Mouse (Mus musculus): ENCODE data around the gene Nceh1. TPM values are rescaled to one million over a fixed set of nuclear protein-coding genes. Genes with fewer than 3 reads are reported as not detected.

Gene Nceh1
- polyA plus RNA-seq, 1 experiment from 2014 or later = 6.7 TPM

DNA sequence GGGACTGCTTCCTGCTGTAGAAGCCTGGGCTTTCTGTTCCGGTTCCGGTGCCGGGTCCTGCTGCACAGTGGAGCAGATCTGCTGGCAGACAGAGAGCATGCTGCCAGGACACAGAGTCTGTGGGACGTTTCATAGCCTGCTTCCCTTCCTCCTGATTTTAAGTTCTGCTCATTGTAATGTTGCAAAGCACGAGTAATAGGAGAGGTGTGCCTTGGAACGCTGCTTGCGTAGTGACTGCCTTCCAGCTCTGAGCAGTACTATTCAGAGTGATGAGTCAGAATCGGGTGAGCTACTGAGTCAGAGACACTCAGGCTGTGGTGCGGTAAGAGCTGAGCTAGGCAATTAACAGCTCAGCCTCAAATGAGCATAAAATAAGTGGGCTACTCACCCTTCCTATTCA lies 26.9 kb downstream of the Nceh1 start:
- 88% methylated on average over 9 of the region's 9 CpGs for WGBS
- Histone ChIP-seq H3K27me3 (ENCODE audit: control insufficient read depth, insufficient read depth, low read length) (no peaks in the 10 kb centered on the region), H3K36me3 (ENCODE audit: control insufficient read depth, insufficient read depth, low read length) (no peaks in the 10 kb centered on the region), H3K9me3 (ENCODE audit: control insufficient read depth, low read depth, low read length) (no peaks in the 10 kb centered on the region), H3K4me2 (replicated peaks; ENCODE audit: low read depth, low read length) (no peak overlapping the region), H3K9ac (replicated peaks; ENCODE audit: low read depth, low read length) (no peak overlapping the region), H3K27ac (ENCODE audit: low read length) (no peak overlapping the region), H3K4me3 (ENCODE audit: low read depth, low read length) (no peak overlapping the region), H3K4me1 (ENCODE audit: control insufficient read depth, insufficient read depth, low read length) (peaks cover 17% of the 10 kb centered on the region; the same call in 1 of the 2 replicates)
- no peak for ATAC-seq (ENCODE audit: insufficient number of reproducible peaks, insufficient read depth, low FRiP score, low read depth)

DNA sequence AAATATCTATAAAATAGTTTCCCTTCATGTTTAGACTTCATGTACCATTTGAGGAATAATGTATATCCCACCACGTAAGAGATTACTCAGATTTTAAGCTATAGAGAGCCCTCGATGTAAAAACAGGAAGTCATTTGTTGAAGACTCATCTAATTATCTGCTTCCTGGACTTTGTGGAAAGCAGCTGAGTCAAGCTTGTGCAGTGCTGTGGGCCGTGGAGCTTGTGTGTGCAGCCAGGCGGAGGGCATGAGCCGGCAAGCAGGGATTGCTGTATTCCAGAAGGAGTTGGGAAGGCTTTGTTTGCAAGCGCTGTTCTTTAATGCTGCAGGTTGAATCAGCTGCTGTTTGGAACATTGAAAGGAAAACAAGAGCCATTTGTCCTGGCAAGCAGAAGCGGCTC lies 27.5 kb downstream of the Nceh1 start:
- Histone ChIP-seq H3K4me2 (replicated peaks; ENCODE audit: low read depth, low read length) (no peak overlapping the region), H3K27ac (ENCODE audit: low read length) (no peak overlapping the region), H3K4me1 (ENCODE audit: control insufficient read depth, insufficient read depth, low read length) (peaks cover 11% of the 10 kb centered on the region; the same call in 1 of the 2 replicates), H3K27me3 (ENCODE audit: control insufficient read depth, insufficient read depth, low read length) (no peaks in the 10 kb centered on the region), H3K4me3 (ENCODE audit: low read depth, low read length) (no peak overlapping the region), H3K9me3 (ENCODE audit: control insufficient read depth, low read depth, low read length) (no peaks in the 10 kb centered on the region), H3K9ac (replicated peaks; ENCODE audit: low read depth, low read length) (no peak overlapping the region), H3K36me3 (ENCODE audit: control insufficient read depth, insufficient read depth, low read length) (no peaks in the 10 kb centered on the region)
- no peak for ATAC-seq (ENCODE audit: insufficient number of reproducible peaks, insufficient read depth, low FRiP score, low read depth)
- WGBS = 63% methylated on average over 7 of the region's 7 CpGs

DNA sequence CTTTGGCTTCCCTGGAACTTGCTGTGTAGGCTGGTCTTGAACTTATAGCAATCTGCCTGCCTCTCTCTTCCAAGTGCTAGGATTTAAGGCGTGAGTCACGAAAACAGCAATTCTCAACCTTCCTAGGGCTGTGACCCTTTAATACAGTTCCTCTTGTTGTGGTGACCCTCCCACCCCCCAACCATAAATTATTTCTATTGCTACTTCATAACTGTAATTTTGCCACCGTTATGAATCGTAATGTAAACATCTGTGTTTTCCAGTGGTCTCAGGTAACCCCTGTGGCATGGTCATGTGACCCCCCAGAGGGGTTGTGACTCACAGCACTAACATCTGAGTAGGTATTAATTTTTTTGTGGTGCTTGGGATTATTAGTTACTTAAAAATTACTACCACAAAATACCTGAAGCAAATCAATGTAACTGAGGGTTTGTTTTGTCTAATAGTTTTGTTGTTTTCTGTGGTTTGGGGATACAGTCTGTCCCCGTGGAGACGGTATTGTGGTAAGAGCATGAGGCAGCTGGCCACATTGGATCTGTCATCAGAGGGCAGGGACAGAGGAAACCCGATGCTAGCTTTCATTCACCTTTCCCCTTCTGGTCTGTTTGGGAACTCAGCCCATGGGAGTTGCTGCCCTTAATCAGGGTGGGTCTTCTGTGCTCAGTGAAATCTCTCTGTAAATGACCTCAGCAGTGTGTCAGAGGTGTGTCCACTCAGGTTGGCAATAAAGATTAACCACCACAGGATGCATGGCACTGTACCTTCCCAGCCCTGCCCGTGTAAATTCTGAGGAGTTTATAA lies 31.5 kb downstream of the Nceh1 start:
- Histone ChIP-seq H3K9me3 (ENCODE audit: control insufficient read depth, low read depth, low read length) (no peaks in the 10 kb centered on the region), H3K4me3 (ENCODE audit: low read depth, low read length) (no peak overlapping the region)

DNA sequence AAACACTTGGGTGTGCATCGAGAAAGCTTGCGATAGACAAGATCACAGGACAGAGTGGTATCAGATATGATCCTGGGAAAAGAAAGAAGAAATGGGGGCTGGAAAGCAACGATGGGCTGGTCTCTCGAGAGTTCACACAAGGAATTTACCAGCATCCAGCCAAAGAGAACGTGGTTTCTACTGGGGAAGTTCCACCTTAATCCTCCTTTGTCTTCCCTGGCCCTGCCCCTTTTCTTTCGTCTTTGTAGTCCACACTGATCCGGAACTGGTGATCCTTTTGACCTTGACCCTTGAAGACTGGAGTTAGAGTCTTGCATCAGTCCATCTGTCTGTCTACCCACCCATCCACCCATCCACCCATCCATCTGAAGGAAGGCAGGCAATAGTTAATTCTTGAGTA lies 34.6 kb downstream of the Nceh1 start:
- ATAC-seq (ENCODE audit: insufficient number of reproducible peaks, insufficient read depth, low FRiP score, low read depth) = no peak
- WGBS = 84% methylated on average over 7 of the region's 7 CpGs

More for the DNA sequence above, 31.5 kb downstream of the Nceh1 start:
- Histone ChIP-seq H3K9ac (replicated peaks; ENCODE audit: low read depth, low read length) (no peak overlapping the region), H3K27ac (ENCODE audit: low read length) (no peak overlapping the region), H3K4me1 (ENCODE audit: control insufficient read depth, insufficient read depth, low read length) (no peaks in the 10 kb centered on the region), H3K36me3 (ENCODE audit: control insufficient read depth, insufficient read depth, low read length) (no peaks in the 10 kb centered on the region), H3K4me2 (replicated peaks; ENCODE audit: low read depth, low read length) (no peak overlapping the region), H3K27me3 (ENCODE audit: control insufficient read depth, insufficient read depth, low read length) (no peaks in the 10 kb centered on the region)
- no peak for ATAC-seq (ENCODE audit: insufficient number of reproducible peaks, insufficient read depth, low FRiP score, low read depth)
- 74% methylated on average over 8 of the region's 8 CpGs for WGBS

DNA sequence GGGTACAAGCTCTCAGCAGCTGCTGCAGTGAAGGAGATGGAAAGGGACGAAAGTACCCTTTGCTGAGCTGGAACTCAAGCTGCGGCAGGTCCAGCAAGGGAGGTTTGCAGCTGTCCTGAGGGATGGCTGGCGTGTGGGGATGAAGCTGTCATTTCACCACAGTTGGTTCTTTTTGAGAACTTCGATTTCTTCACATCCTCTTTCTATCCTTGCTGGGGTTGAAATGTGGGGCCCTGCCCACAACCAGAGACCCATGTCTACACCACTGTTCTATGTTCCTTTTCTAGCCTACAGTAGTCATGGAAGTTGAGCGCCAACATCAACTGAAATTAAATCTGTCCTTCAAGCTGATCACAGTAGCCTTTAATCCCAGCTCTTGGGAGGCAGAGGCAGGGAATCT lies 35.8 kb downstream of the Nceh1 start:
- WGBS = 87% methylated on average over 5 of the region's 5 CpGs
- Histone ChIP-seq H3K9ac (replicated peaks; ENCODE audit: low read depth, low read length) (no peak overlapping the region), H3K9me3 (ENCODE audit: control insufficient read depth, low read depth, low read length) (no peaks in the 10 kb centered on the region), H3K4me3 (ENCODE audit: low read depth, low read length) (no peak overlapping the region), H3K27me3 (ENCODE audit: control insufficient read depth, insufficient read depth, low read length) (no peaks in the 10 kb centered on the region), H3K27ac (ENCODE audit: low read length) (no peak overlapping the region), H3K4me1 (ENCODE audit: control insufficient read depth, insufficient read depth, low read length) (no peaks in the 10 kb centered on the region), H3K4me2 (replicated peaks; ENCODE audit: low read depth, low read length) (no peak overlapping the region), H3K36me3 (ENCODE audit: control insufficient read depth, insufficient read depth, low read length) (no peaks in the 10 kb centered on the region)
- ATAC-seq (ENCODE audit: insufficient number of reproducible peaks, insufficient read depth, low FRiP score, low read depth) = no peak

More for the DNA sequence above, 34.6 kb downstream of the Nceh1 start:
- no peak overlapping the region for H3K9ac ChIP-seq (replicated peaks; ENCODE audit: low read depth, low read length)
- H3K9me3 ChIP-seq (ENCODE audit: control insufficient read depth, low read depth, low read length) = no peaks in the 10 kb centered on the region
- no peaks in the 10 kb centered on the region for H3K36me3 ChIP-seq (ENCODE audit: control insufficient read depth, insufficient read depth, low read length)
- no peaks in the 10 kb centered on the region for H3K27me3 ChIP-seq (ENCODE audit: control insufficient read depth, insufficient read depth, low read length)
- no peak overlapping the region for H3K27ac ChIP-seq (ENCODE audit: low read length)
- H3K4me3 ChIP-seq (ENCODE audit: low read depth, low read length) = no peak overlapping the region
- no peak overlapping the region for H3K4me2 ChIP-seq (replicated peaks; ENCODE audit: low read depth, low read length)
- H3K4me1 ChIP-seq (ENCODE audit: control insufficient read depth, insufficient read depth, low read length) = no peaks in the 10 kb centered on the region

DNA sequence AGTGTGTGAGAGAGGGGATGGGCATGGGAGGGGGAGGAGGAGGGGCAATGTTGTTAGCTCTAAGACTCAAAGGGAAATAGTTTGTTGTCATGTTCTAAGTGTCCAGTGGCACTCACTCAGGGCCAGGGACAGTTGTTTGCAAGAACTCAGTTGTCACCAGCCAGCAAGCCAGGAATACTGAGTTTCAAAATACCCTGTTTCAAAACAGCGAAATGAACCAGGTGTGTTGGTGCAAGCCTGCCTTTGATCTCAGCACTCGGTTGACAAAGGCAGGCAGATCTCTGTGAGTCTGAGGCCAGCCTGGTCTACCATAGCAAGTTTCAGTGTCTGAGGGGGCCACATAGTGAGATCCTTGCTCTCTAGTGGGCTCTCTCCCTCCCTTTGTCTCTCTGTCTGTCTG lies 39.3 kb downstream of the Nceh1 start:
- no peak overlapping the region for H3K9ac ChIP-seq (replicated peaks; ENCODE audit: low read depth, low read length)
- no peak overlapping the region for H3K27ac ChIP-seq (ENCODE audit: low read length)
- no peaks in the 10 kb centered on the region for H3K4me1 ChIP-seq (ENCODE audit: control insufficient read depth, insufficient read depth, low read length)
- H3K9me3 ChIP-seq (ENCODE audit: control insufficient read depth, low read depth, low read length) = no peaks in the 10 kb centered on the region
- no peak overlapping the region for H3K4me2 ChIP-seq (replicated peaks; ENCODE audit: low read depth, low read length)
- 78% methylated on average over 2 of the region's 2 CpGs for WGBS
- H3K27me3 ChIP-seq (ENCODE audit: control insufficient read depth, insufficient read depth, low read length) = no peaks in the 10 kb centered on the region
- no peaks in the 10 kb centered on the region for H3K36me3 ChIP-seq (ENCODE audit: control insufficient read depth, insufficient read depth, low read length)
- no peak overlapping the region for H3K4me3 ChIP-seq (ENCODE audit: low read depth, low read length)
- ATAC-seq (ENCODE audit: insufficient number of reproducible peaks, insufficient read depth, low FRiP score, low read depth) = no peak

DNA sequence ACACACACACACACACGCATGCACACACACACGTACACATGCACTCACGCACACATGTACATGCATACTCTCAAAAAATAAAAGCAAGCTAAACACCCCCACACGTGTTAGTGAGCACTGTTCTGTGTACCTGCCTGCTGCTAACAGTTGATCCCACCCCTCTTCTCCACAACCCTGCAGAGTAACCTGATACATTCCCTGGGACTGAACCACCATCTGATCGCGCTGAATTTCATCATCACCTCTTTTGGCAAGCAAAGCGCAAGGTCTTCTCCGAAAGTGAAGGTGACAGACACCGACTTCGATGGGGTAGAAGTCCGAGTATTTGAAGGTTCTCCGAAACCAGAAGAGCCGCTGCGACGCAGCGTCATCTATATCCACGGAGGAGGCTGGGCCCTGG lies 39.7 kb downstream of the Nceh1 start:
- H3K9me3 ChIP-seq (ENCODE audit: control insufficient read depth, low read depth, low read length) = no peaks in the 10 kb centered on the region
- ATAC-seq (ENCODE audit: insufficient number of reproducible peaks, insufficient read depth, low FRiP score, low read depth) = no peak

DNA sequence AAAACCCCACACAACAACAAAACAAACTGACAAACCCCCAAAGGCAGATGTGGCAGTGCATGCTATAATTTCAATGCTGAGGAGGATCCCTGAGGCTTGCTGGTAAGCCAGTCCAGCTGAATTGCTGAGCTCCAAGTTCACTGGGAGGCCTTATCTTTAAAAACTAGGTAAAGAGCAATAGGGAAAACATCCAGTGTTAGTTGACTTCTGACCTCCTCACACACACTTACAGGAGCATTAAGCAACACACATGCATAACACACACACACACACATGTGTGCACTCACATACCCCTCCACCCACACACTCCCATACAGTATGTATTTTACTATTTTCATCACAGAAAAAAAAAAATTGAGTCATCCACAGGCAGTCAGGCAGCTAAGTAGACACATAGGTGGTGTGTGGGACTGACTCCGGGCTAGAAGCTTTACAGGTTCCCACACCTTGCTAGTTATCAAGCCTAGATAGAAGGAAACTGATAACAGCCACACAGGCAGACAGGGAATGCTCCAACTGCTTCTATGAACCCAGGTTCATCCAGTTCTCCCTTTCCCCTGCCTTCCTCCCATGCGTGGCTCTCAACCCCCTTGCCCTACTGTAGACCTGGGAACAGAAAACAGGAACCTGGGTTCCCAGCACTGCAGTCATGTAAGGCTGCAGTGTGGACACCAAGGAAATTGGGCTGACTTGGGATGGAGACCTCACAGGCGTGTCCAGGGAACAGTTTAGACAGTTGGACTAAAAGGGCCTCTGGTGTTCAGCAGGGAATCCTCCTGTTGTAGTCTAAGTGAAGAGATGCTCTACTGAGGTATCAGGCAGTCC lies 45.1 kb downstream of the Nceh1 start:
- 0 out of 2 replicates have a peak, but pooled peaks have one; percentile 37 for ATAC-seq (ENCODE audit: insufficient number of reproducible peaks, insufficient read depth, low FRiP score, low read depth)
- no peak overlapping the region for H3K4me2 ChIP-seq (replicated peaks; ENCODE audit: low read depth, low read length)
- no peaks in the 10 kb centered on the region for H3K27me3 ChIP-seq (ENCODE audit: control insufficient read depth, insufficient read depth, low read length)
- no peak overlapping the region for H3K4me3 ChIP-seq (ENCODE audit: low read depth, low read length)
- H3K36me3 ChIP-seq (ENCODE audit: control insufficient read depth, insufficient read depth, low read length) = no peaks in the 10 kb centered on the region
- H3K9ac ChIP-seq (replicated peaks; ENCODE audit: low read depth, low read length) = no peak overlapping the region
- H3K27ac ChIP-seq (ENCODE audit: low read length) = no peak overlapping the region
- 85% methylated on average over 3 of the region's 3 CpGs for WGBS
- H3K9me3 ChIP-seq (ENCODE audit: control insufficient read depth, low read depth, low read length) = no peaks in the 10 kb centered on the region
- H3K4me1 ChIP-seq (ENCODE audit: control insufficient read depth, insufficient read depth, low read length) = no peaks in the 10 kb centered on the region

More for the DNA sequence above, 39.7 kb downstream of the Nceh1 start:
- H3K36me3 ChIP-seq (ENCODE audit: control insufficient read depth, insufficient read depth, low read length) = no peaks in the 10 kb centered on the region
- no peak overlapping the region for H3K4me2 ChIP-seq (replicated peaks; ENCODE audit: low read depth, low read length)
- H3K27ac ChIP-seq (ENCODE audit: low read length) = no peak overlapping the region
- no peaks in the 10 kb centered on the region for H3K27me3 ChIP-seq (ENCODE audit: control insufficient read depth, insufficient read depth, low read length)
- H3K9ac ChIP-seq (replicated peaks; ENCODE audit: low read depth, low read length) = no peak overlapping the region
- 67% methylated on average over 17 of the region's 17 CpGs for WGBS
- no peak overlapping the region for H3K4me3 ChIP-seq (ENCODE audit: low read depth, low read length)
- no peaks in the 10 kb centered on the region for H3K4me1 ChIP-seq (ENCODE audit: control insufficient read depth, insufficient read depth, low read length)

All from stomach, embryonic 14.5 days (tissue).